Mouse (Mus musculus) ES-Bruce4 (cell line): Measurements from ENCODE around the gene Rln1.

ENCODE experiments used
- CTCF ChIP-seq: IDR thresholded peaks from one replicate; pipeline ENCODE4 v1.8.1; 2011; ENCODE audit warnings: low read depth, low read length
- EP300 ChIP-seq: IDR thresholded peaks from 2 replicates; pipeline ENCODE4 v1.6.1; 2011; ENCODE audit warnings: low read depth, low read length; ENCODE audit not compliant: insufficient read depth

DNA sequence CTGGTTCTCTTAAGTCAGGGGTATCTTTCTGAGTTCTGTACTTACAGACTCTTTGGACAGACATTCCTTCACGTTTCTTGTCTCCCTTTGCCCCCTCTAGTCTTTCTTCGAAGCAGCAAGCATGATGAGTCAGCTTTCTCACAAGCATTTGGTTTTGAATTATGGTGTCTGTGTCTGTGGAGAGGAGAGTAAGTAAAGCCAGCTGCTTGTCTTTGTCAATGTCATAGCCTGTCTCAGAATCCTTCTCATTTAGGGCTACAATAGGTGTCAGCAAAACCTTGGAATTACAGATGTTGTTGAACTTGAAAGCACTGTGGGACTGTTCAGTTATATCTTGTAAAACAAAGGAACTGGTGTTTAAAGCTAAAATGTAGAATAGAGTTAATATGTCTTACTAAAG lies 39.7 kb downstream of the Rln1 start:
- TF ChIP-seq CTCF: no peak
- TF ChIP-seq EP300: no peak
